Mouse (Mus musculus) lung, postnatal 10 days (tissue): ENCODE results near the gene Gm5767.

Source experiments
- DNase-seq: peaks from one replicate; pipeline ENCODE4 v3.0.0; 2021

Gm5767 gene

GRCm38 (mm10) chr16:8680470-8680869 lies at the start of gene Gm5767:
Gene Gm5767, plus strand, starts transcription at chr16:8680770.
- no peak for DNase-seq

- DNase-seq = no peak
Measured at GRCm38 (mm10) chr16:8631428-8631827, 49.1 kb upstream of the Gm5767 start.

- peak; percentile 12 for DNase-seq
Measured at GRCm38 (mm10) chr16:8636867-8637216, 43.7 kb upstream of the Gm5767 start.

GRCm38 (mm10) chr16:8637217-8638051 lies 43.1 kb upstream of the Gm5767 start, which contains the start of the genes Pmm2 and Tmem186:
Gene Pmm2, plus strand, starts transcription at chr16:8637674.
Gene Tmem186, minus strand, starts transcription at chr16:8637712.
- DNase-seq = peak; percentile 90

GRCm38 (mm10) chr16:8638131-8638530 lies 42.4 kb upstream of the Gm5767 start:
- no peak for DNase-seq

- DNase-seq = no peak
Measured at GRCm38 (mm10) chr16:8639466-8640191, 40.9 kb upstream of the Gm5767 start.

- peak; percentile 61 for DNase-seq
Measured at GRCm38 (mm10) chr16:8643855-8644254, 36.7 kb upstream of the Gm5767 start.

- no peak for DNase-seq
Measured at GRCm38 (mm10) chr16:8645546-8645945, 35.0 kb upstream of the Gm5767 start.

GRCm38 (mm10) chr16:8650007-8650406 lies 30.6 kb upstream of the Gm5767 start:
- no peak for DNase-seq

- DNase-seq = no peak
Measured at GRCm38 (mm10) chr16:8655108-8655507, 25.5 kb upstream of the Gm5767 start.

GRCm38 (mm10) chr16:8655599-8655998 lies 25.0 kb upstream of the Gm5767 start:
- peak; percentile 35 for DNase-seq

- DNase-seq = no peak
Measured at GRCm38 (mm10) chr16:8656256-8656655, 24.3 kb upstream of the Gm5767 start.

GRCm38 (mm10) chr16:8658349-8658748 lies 22.2 kb upstream of the Gm5767 start:
- DNase-seq = no peak

GRCm38 (mm10) chr16:8658764-8659163 lies 21.8 kb upstream of the Gm5767 start:
- DNase-seq = peak; percentile 42

- DNase-seq = peak; percentile 63
Measured at GRCm38 (mm10) chr16:8663022-8663421, 17.5 kb upstream of the Gm5767 start.

- peak; percentile 28 for DNase-seq
Measured at GRCm38 (mm10) chr16:8663606-8664539, 16.7 kb upstream of the Gm5767 start.

- DNase-seq = no peak
Measured at GRCm38 (mm10) chr16:8665367-8665766, 15.2 kb upstream of the Gm5767 start.

GRCm38 (mm10) chr16:8666452-8666851 lies 14.1 kb upstream of the Gm5767 start:
- peak; percentile 85 for DNase-seq

GRCm38 (mm10) chr16:8667261-8667660 lies 13.3 kb upstream of the Gm5767 start:
- DNase-seq = peak; percentile 71

- peak; percentile 64 for DNase-seq
Measured at GRCm38 (mm10) chr16:8667814-8668213, 12.8 kb upstream of the Gm5767 start.

GRCm38 (mm10) chr16:8668386-8668785 lies 12.2 kb upstream of the Gm5767 start:
- no peak for DNase-seq

GRCm38 (mm10) chr16:8669432-8669831 lies 11.1 kb upstream of the Gm5767 start:
- DNase-seq = no peak
